Mouse (Mus musculus) olfactory bulb, adult 2 months (tissue): Measurements from ENCODE around the gene Ndufv1.
A peak's percentile ranks its signal among the peaks of the same experiment; 100 is the strongest.

Experiments used
- CTCF ChIP-seq: fragments of 200-500 bp; IDR thresholded peaks from 2 replicates; pipeline ENCODE4 v1.5.1; 2012; ENCODE audit warnings: low read depth, mild to moderate bottlenecking, low read length, moderate library complexity; ENCODE audit not compliant: insufficient read depth
- POLR2A ChIP-seq: fragments of 200-500 bp; IDR thresholded peaks from 2 replicates; pipeline ENCODE4 v1.6.1; 2012; ENCODE audit warnings: mild to moderate bottlenecking, low read depth, low read length, moderate library complexity; ENCODE audit not compliant: insufficient read depth

DNA sequence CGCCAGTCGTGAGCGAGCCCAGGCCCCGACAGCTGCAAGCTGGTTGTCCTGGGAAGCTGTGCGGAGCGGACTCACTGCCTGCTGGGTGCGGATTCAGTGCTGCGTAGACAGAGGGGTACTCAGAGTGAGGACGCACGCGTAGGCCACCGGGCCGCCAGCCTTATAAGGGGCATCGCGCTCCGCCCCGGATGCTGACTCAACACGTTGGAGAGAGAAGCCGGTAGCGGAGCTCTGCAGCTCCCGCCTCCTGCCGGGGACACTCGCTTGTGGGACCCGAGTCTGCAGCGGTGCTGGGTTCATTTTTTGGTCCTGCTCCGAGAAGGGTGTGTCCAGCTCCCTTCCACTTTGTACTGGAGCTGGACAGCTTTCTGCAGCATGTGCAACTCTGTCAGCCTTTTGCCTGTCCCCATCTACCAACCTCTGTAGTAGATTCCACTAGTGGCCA, 25.2 kb upstream of the Ndufv1 start, which contains the start of gene Gstp1:
- TF ChIP-seq CTCF = no peak
- TF ChIP-seq POLR2A = peak; percentile 67
